Mouse (Mus musculus) kidney, postnatal 0 days (tissue): ENCODE measurements around the gene Ndfip2. TPM values are rescaled to one million over a fixed set of nuclear protein-coding genes. Genes with fewer than 3 reads are reported as not detected.
A peak's percentile ranks its signal among the peaks of the same experiment; 100 is the strongest.

ENCODE experiments used
- ATAC-seq: fragments of 200-750 bp; cut with Nextera tagmentation; replicated peaks from 2 replicates; pipeline ENCODE4 v1.8.0; 2017; ENCODE audit warnings: low read depth, moderate number of reproducible peaks, moderate TSS enrichment, moderate library complexity; ENCODE audit not compliant: low FRiP score
- DNase-seq: peaks from one replicate; pipeline ENCODE4 v3.0.0-alpha.2; 2016; ENCODE audit warnings: low spot score
- H3K27ac ChIP-seq: fragments of 300-500 bp; sonication (generic); 2 replicates; pipeline ENCODE4 v1.5.1; 2014; ENCODE audit warnings: mild to moderate bottlenecking
- H3K27me3 ChIP-seq: fragments of 300-500 bp; sonication (generic); 2 replicates; pipeline ENCODE4 v1.6.1; 2014; ENCODE audit warnings: low read length, mixed read lengths; ENCODE audit not compliant: insufficient read depth
- H3K36me3 ChIP-seq: fragments of 300-500 bp; sonication (generic); 2 replicates; pipeline ENCODE4 v1.6.1; 2014; ENCODE audit warnings: low read length, mixed read lengths; ENCODE audit not compliant: insufficient read depth
- H3K4me1 ChIP-seq: fragments of 300-500 bp; sonication (generic); replicated peaks from 2 replicates; pipeline ENCODE4 v1.6.1; 2014; ENCODE audit warnings: antibody characterized with exemption, low read length, mixed read lengths; ENCODE audit not compliant: insufficient read depth
- H3K4me2 ChIP-seq: fragments of 300-500 bp; sonication (generic); 2 replicates; pipeline ENCODE4 v1.6.1; 2014; ENCODE audit warnings: mild to moderate bottlenecking, low read length, moderate library complexity, mixed read lengths
- H3K4me3 ChIP-seq: fragments of 300-500 bp; sonication (generic); replicated peaks from 2 replicates; pipeline ENCODE4 v1.5.1; 2014; ENCODE audit warnings: low read depth, low read length
- H3K9ac ChIP-seq: fragments of 300-500 bp; sonication (generic); 2 replicates; pipeline ENCODE4 v1.6.1; 2014; ENCODE audit warnings: low read depth, low read length
- H3K9me3 ChIP-seq: fragments of 300-500 bp; sonication (generic); replicated peaks from 2 replicates; pipeline ENCODE4 v1.6.1; 2016; ENCODE audit warnings: low read length, inconsistent platforms, mixed read lengths
- CTCF ChIP-seq: IDR thresholded peaks from 2 replicates; pipeline ENCODE4 v1.5.1; 2016; ENCODE audit warnings: antibody characterized with exemption, low read depth, mild to moderate bottlenecking, moderate library complexity
- WGBS: fragments of 180-500 bp; shearing (Covaris S2); extraction: QIAGEN DNeasy Blood & Tissue Kit; methylation state at CpG from one replicate; pipeline ENCODE4 v1.1.7; 2014; 5-methylcytosine and 5-hydroxymethylcytosine counted together
- polyA plus RNA-seq: library from polyadenylated mRNA; unstranded; fragments of >200 nt; fragmentation: Nextera tagmentation; extraction: Ambion mirVana; gene quantifications from 2 replicates; pipeline ENCODE4 v1.2.1, GENCODE M21; 2015

Ndfip2 gene
- polyA plus RNA-seq, 1 experiment from 2014 or later = 99.0 TPM

- Histone ChIP-seq H3K9ac (no peak overlapping the region), H3K4me3 (no peak overlapping the region), H3K36me3 (no peaks in the 10 kb centered on the region), H3K27me3 (no peaks in the 10 kb centered on the region), H3K4me2 (no peak overlapping the region), H3K4me1 (no peaks in the 10 kb centered on the region), H3K9me3 (no peaks in the 10 kb centered on the region), H3K27ac (no peak overlapping the region)
- 91% methylated on average over 4 of the region's 4 CpGs for WGBS
- ATAC-seq = no peak
- DNase-seq = no peak
- no peak for TF ChIP-seq CTCF
Observed at GRCm38 (mm10) chr14:105312366-105312765, 54.0 kb downstream of the Ndfip2 start.

- Histone ChIP-seq H3K9me3 (no peaks in the 10 kb centered on the region), H3K9ac (no peak overlapping the region), H3K27ac (no peak overlapping the region), H3K36me3 (no peaks in the 10 kb centered on the region), H3K4me2 (no peak overlapping the region), H3K4me3 (no peak overlapping the region), H3K4me1 (no peaks in the 10 kb centered on the region), H3K27me3 (no peaks in the 10 kb centered on the region)
- ATAC-seq (no peak), DNase-seq (no peak)
- WGBS = 88% methylated on average over 2 of the region's 2 CpGs
- no peak for TF ChIP-seq CTCF
Observed at GRCm38 (mm10) chr14:105312944-105313343, 54.6 kb downstream of the Ndfip2 start.

- no peaks in the 10 kb centered on the region for H3K27me3 ChIP-seq
- no peak overlapping the region for H3K4me2 ChIP-seq
- H3K4me1 ChIP-seq = no peaks in the 10 kb centered on the region
- H3K4me3 ChIP-seq = no peak overlapping the region
- TF ChIP-seq CTCF = peak; percentile 76
- H3K36me3 ChIP-seq = no peaks in the 10 kb centered on the region
- no peak overlapping the region for H3K9ac ChIP-seq
- H3K9me3 ChIP-seq = no peaks in the 10 kb centered on the region
- H3K27ac ChIP-seq = no peak overlapping the region
- WGBS = 43% methylated on average over 5 of the region's 5 CpGs
- DNase-seq (peak; percentile 80), ATAC-seq (peak; percentile 59; the same call in 1 of the 2 replicates)
Observed at GRCm38 (mm10) chr14:105313877-105314276, 55.5 kb downstream of the Ndfip2 start.

- 72% methylated on average over 3 of the region's 3 CpGs for WGBS
Observed at GRCm38 (mm10) chr14:105321712-105322111, 63.3 kb downstream of the Ndfip2 start.

GRCm38 (mm10) chr14:105322829-105323228 lies 64.5 kb downstream of the Ndfip2 start:
- Histone ChIP-seq H3K4me1 (no peaks in the 10 kb centered on the region), H3K9ac (no peak overlapping the region), H3K27ac (no peak overlapping the region), H3K9me3 (no peaks in the 10 kb centered on the region), H3K36me3 (no peaks in the 10 kb centered on the region), H3K4me2 (no peak overlapping the region), H3K27me3 (no peaks in the 10 kb centered on the region), H3K4me3 (no peak overlapping the region)
- no peak for DNase-seq
- no peak for ATAC-seq
- TF ChIP-seq CTCF = no peak
- WGBS = 79% methylated on average over 5 of the region's 5 CpGs

More at GRCm38 (mm10) chr14:105321712-105322111, 63.3 kb downstream of the Ndfip2 start:
- Histone ChIP-seq H3K27ac (no peak overlapping the region), H3K27me3 (no peaks in the 10 kb centered on the region), H3K9ac (no peak overlapping the region), H3K36me3 (no peaks in the 10 kb centered on the region), H3K9me3 (no peaks in the 10 kb centered on the region), H3K4me2 (no peak overlapping the region), H3K4me3 (no peak overlapping the region), H3K4me1 (no peaks in the 10 kb centered on the region)
- no peak for TF ChIP-seq CTCF
- DNase-seq (no peak), ATAC-seq (no peak)

GRCm38 (mm10) chr14:105323448-105323847 lies 65.1 kb downstream of the Ndfip2 start:
- H3K36me3 ChIP-seq = no peaks in the 10 kb centered on the region
- no peaks in the 10 kb centered on the region for H3K27me3 ChIP-seq
- H3K4me1 ChIP-seq = no peaks in the 10 kb centered on the region
- no peaks in the 10 kb centered on the region for H3K9me3 ChIP-seq
- TF ChIP-seq CTCF = no peak
- H3K4me3 ChIP-seq = no peak overlapping the region
- WGBS = 71% methylated on average over 9 of the region's 9 CpGs
- DNase-seq (peak; percentile 85), ATAC-seq (no peak; the same call in 1 of the 2 replicates)
- no peak overlapping the region for H3K27ac ChIP-seq
- H3K9ac ChIP-seq = no peak overlapping the region
- H3K4me2 ChIP-seq = peak overlapping the region; percentile 30; the same call in 1 of the 2 replicates
